Mouse (Mus musculus): ENCODE measurements around the gene Tap1. TPM values are rescaled to one million over a fixed set of nuclear protein-coding genes. Genes with fewer than 3 reads are reported as not detected.

Gene Tap1
- polyA plus RNA-seq, 1 experiment from 2014 or later, result 5.5 TPM

DNA sequence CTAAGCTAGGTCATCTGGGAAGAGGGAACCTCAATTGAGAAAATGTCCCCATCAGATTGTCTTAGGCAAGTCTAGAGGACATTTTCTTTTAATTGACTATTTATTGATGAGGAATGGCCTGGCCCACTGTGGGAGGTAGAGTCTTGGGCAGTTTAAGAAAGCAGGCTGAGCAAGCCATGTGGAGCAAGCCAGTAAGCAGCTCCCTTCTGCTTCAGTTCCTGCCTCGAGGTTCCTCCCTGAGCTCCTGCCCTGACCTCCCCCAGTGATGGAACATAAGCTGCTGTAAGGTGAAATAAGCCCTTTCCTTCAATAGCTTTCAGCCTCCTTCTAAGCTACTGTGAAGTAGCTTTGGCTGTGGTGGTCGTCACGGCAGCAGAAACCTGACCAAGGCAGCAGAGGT, 50.4 kb downstream of the Tap1 start:
- no peaks in the 10 kb centered on the region for H3K4me1 ChIP-seq (ENCODE audit: insufficient read depth, low read length)
- ATAC-seq (ENCODE audit: low FRiP score, low TSS enrichment), result no peak
- H3K36me3 ChIP-seq (ENCODE audit: insufficient read depth, low read length), result no peaks in the 10 kb centered on the region
- H3K4me2 ChIP-seq (replicated peaks; ENCODE audit: low read depth, low read length), result no peak overlapping the region
- no peak overlapping the region for H3K27ac ChIP-seq (ENCODE audit: low read length)
- WGBS, result 77% methylated on average over 3 of the region's 3 CpGs
- H3K9me3 ChIP-seq (ENCODE audit: low read length), result 0 out of 2 replicates have a peak, but pooled peaks cover 4% of the 10 kb centered on the region
- no peak overlapping the region for H3K4me3 ChIP-seq (ENCODE audit: low read length)
- no peaks in the 10 kb centered on the region for H3K27me3 ChIP-seq (ENCODE audit: insufficient read depth, low read length)
- no peak overlapping the region for H3K9ac ChIP-seq (replicated peaks; ENCODE audit: low read length)

GRCm38 (mm10) chr17:34238706-34239105, 51.4 kb downstream of the Tap1 start, which contains the start of gene H2-Ob:
H2-Ob (plus strand) TSS chr17:34238903.
- no peak within 1 kb of the TSS for H3K4me2 ChIP-seq (replicated peaks; ENCODE audit: low read depth, low read length)
- ATAC-seq (ENCODE audit: low FRiP score, low TSS enrichment), result no peak
- no peak within 1 kb of the TSS for H3K4me3 ChIP-seq (ENCODE audit: low read length)
- 62% methylated on average over 3 of the region's 3 CpGs for whole genome bisulfite sequencing
- no peaks in the 10 kb centered on the region for H3K27me3 ChIP-seq (ENCODE audit: insufficient read depth, low read length)
- H3K9me3 ChIP-seq (ENCODE audit: low read length), result 0 out of 2 replicates have a peak, but pooled peaks cover 4% of the 10 kb centered on the region
- no peaks in the 10 kb centered on the region for H3K4me1 ChIP-seq (ENCODE audit: insufficient read depth, low read length)
- no peak within 1 kb of the TSS for H3K9ac ChIP-seq (replicated peaks; ENCODE audit: low read length)
- H3K36me3 ChIP-seq (ENCODE audit: insufficient read depth, low read length), result no peaks in the 10 kb centered on the region
- peak within 1 kb of the TSS; percentile 35; the same call in 1 of the 2 replicates for H3K27ac ChIP-seq (ENCODE audit: low read length)

GRCm38 (mm10) chr17:34239601-34240041, 52.3 kb downstream of the Tap1 start:
- no peaks in the 10 kb centered on the region for H3K4me1 ChIP-seq (ENCODE audit: insufficient read depth, low read length)
- H3K27me3 ChIP-seq (ENCODE audit: insufficient read depth, low read length), result no peaks in the 10 kb centered on the region
- no peaks in the 10 kb centered on the region for H3K36me3 ChIP-seq (ENCODE audit: insufficient read depth, low read length)
- H3K9me3 ChIP-seq (ENCODE audit: low read length), result 0 out of 2 replicates have a peak, but pooled peaks cover 4% of the 10 kb centered on the region
- 48% methylated on average over 10 of the region's 10 CpGs for WGBS
- peak overlapping the region; percentile 35; the same call in 1 of the 2 replicates for H3K27ac ChIP-seq (ENCODE audit: low read length)
- no peak overlapping the region for H3K4me3 ChIP-seq (ENCODE audit: low read length)
- ATAC-seq (ENCODE audit: low FRiP score, low TSS enrichment), result no peak
- no peak overlapping the region for H3K9ac ChIP-seq (replicated peaks; ENCODE audit: low read length)
- no peak overlapping the region for H3K4me2 ChIP-seq (replicated peaks; ENCODE audit: low read depth, low read length)

DNA sequence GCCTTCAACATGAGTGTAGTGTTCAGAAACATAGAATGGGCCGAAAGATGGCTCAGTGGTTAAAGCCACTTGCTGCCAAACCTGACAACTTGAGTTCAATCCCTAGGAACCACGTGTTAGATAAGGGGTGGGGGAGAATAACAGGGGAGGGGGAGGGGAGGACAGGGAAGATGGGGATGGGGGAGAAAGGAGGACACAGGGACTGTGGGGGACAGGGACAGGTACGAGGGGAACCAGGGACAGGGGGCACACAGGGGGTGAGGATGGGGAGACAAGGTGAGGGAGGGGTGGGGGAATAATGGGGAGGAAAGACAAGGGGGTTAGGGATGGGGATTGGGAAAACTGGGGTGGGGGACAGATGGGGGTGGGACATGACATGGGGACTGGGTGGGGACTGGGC, 53.0 kb downstream of the Tap1 start:
- Histone ChIP-seq H3K9ac (replicated peaks; ENCODE audit: low read length) (no peak overlapping the region), H3K4me2 (replicated peaks; ENCODE audit: low read depth, low read length) (no peak overlapping the region), H3K27me3 (ENCODE audit: insufficient read depth, low read length) (no peaks in the 10 kb centered on the region), H3K27ac (ENCODE audit: low read length) (no peak overlapping the region), H3K9me3 (ENCODE audit: low read length) (0 out of 2 replicates have a peak, but pooled peaks cover 4% of the 10 kb centered on the region), H3K4me3 (ENCODE audit: low read length) (no peak overlapping the region), H3K4me1 (ENCODE audit: insufficient read depth, low read length) (no peaks in the 10 kb centered on the region), H3K36me3 (ENCODE audit: insufficient read depth, low read length) (no peaks in the 10 kb centered on the region)
- WGBS, result 66% methylated on average over 3 of the region's 3 CpGs
- no peak for ATAC-seq (ENCODE audit: low FRiP score, low TSS enrichment)

DNA sequence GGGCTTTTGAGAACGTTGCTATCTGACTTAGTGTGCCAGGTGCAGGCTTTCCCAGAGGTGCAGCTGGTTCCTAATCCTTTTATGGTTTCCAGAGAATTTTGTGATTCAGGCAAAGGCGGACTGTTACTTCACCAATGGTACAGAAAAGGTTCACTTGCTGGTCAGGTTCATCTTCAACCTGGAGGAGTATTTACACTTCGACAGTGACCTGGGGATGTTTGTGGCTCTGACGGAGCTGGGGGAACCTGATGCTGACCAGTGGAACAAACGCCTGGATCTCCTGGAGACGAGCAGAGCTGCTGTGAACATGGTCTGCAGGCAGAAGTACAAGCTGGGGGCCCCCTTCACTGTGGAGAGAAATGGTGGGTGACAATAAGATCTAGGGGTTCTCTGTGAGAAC, 53.6 kb downstream of the Tap1 start:
- Histone ChIP-seq H3K9ac (replicated peaks; ENCODE audit: low read length) (no peak overlapping the region), H3K27me3 (ENCODE audit: insufficient read depth, low read length) (no peaks in the 10 kb centered on the region), H3K4me1 (ENCODE audit: insufficient read depth, low read length) (no peaks in the 10 kb centered on the region), H3K4me2 (replicated peaks; ENCODE audit: low read depth, low read length) (no peak overlapping the region), H3K36me3 (ENCODE audit: insufficient read depth, low read length) (no peaks in the 10 kb centered on the region), H3K4me3 (ENCODE audit: low read length) (no peak overlapping the region), H3K27ac (ENCODE audit: low read length) (no peak overlapping the region), H3K9me3 (ENCODE audit: low read length) (0 out of 2 replicates have a peak, but pooled peaks cover 4% of the 10 kb centered on the region)
- ATAC-seq (ENCODE audit: low FRiP score, low TSS enrichment), result no peak
- 75% methylated on average over 6 of the region's 6 CpGs for WGBS

- Histone ChIP-seq H3K27ac (ENCODE audit: low read length) (no peak overlapping the region), H3K4me1 (ENCODE audit: insufficient read depth, low read length) (no peaks in the 10 kb centered on the region), H3K4me3 (ENCODE audit: low read length) (no peak overlapping the region), H3K9ac (replicated peaks; ENCODE audit: low read length) (no peak overlapping the region), H3K36me3 (ENCODE audit: insufficient read depth, low read length) (no peaks in the 10 kb centered on the region), H3K4me2 (replicated peaks; ENCODE audit: low read depth, low read length) (no peak overlapping the region), H3K9me3 (ENCODE audit: low read length) (0 out of 2 replicates have a peak, but pooled peaks cover 4% of the 10 kb centered on the region), H3K27me3 (ENCODE audit: insufficient read depth, low read length) (no peaks in the 10 kb centered on the region)
- no peak for ATAC-seq (ENCODE audit: low FRiP score, low TSS enrichment)
- WGBS, result 82% methylated on average over 4 of the region's 4 CpGs
Observed at GRCm38 (mm10) chr17:34244656-34245055, 57.3 kb downstream of the Tap1 start.

Other genes with a start within 250 kb of the Tap1 start
- gene Pfdn6, start 247.2 kb upstream of the Tap1 start, polyA plus RNA-seq (2015; fragmentation: Nextera tagmentation; extraction: Ambion mirVana), result 168 and 174 TPM in 2 replicates
- 32.7 and 37.7 TPM in 2 replicates for gene Wdr46, start 246.9 kb upstream of the Tap1 start, polyA plus RNA-seq (2015; fragmentation: Nextera tagmentation; extraction: Ambion mirVana)
- 6.2 and 6.9 TPM in 2 replicates for gene B3galt4, start 236.1 kb upstream of the Tap1 start, polyA plus RNA-seq (2015; fragmentation: Nextera tagmentation; extraction: Ambion mirVana)
- gene Vps52, start 231.7 kb upstream of the Tap1 start, polyA plus RNA-seq (2015; fragmentation: Nextera tagmentation; extraction: Ambion mirVana), result 51.9 and 54.7 TPM in 2 replicates
- 1,660 and 1,786 TPM in 2 replicates for gene Rps18, start 231.6 kb upstream of the Tap1 start, polyA plus RNA-seq (2015; fragmentation: Nextera tagmentation; extraction: Ambion mirVana)
- 31.5 and 32.7 TPM in 2 replicates for gene H2-K1, start 187.2 kb upstream of the Tap1 start, polyA plus RNA-seq (2015; fragmentation: Nextera tagmentation; extraction: Ambion mirVana)
- gene Ring1, start 162.9 kb upstream of the Tap1 start, polyA plus RNA-seq (2015; fragmentation: Nextera tagmentation; extraction: Ambion mirVana), result 14.7 and 18.7 TPM in 2 replicates
- gene H2-Ke6, start 159.5 kb upstream of the Tap1 start, polyA plus RNA-seq (2015; fragmentation: Nextera tagmentation; extraction: Ambion mirVana), result 52.9 and 54.0 TPM in 2 replicates
- gene Slc39a7, start 155.9 kb upstream of the Tap1 start, polyA plus RNA-seq (2015; fragmentation: Nextera tagmentation; extraction: Ambion mirVana), result 227 and 231 TPM in 2 replicates
- gene Rxrb, start 155.7 kb upstream of the Tap1 start, polyA plus RNA-seq (2015; fragmentation: Nextera tagmentation; extraction: Ambion mirVana), result 52.7 and 56.7 TPM in 2 replicates
- gene Col11a2, start 148.1 kb upstream of the Tap1 start, polyA plus RNA-seq (2015; fragmentation: Nextera tagmentation; extraction: Ambion mirVana), result 3.2 and 3.7 TPM in 2 replicates
- gene H2-Oa, start 95.2 kb upstream of the Tap1 start, polyA plus RNA-seq (2015; fragmentation: Nextera tagmentation; extraction: Ambion mirVana), result 0.52 and 0.82 TPM in 2 replicates
- gene H2-DMa, start 68.0 kb upstream of the Tap1 start, polyA plus RNA-seq (2015; fragmentation: Nextera tagmentation; extraction: Ambion mirVana), result 18.3 and 19.0 TPM in 2 replicates
- 117 and 134 TPM in 2 replicates for gene Brd2, start 64.9 kb upstream of the Tap1 start, polyA plus RNA-seq (2015; fragmentation: Nextera tagmentation; extraction: Ambion mirVana)
- gene H2-DMb2, start 44.2 kb upstream of the Tap1 start, polyA plus RNA-seq (2015; fragmentation: Nextera tagmentation; extraction: Ambion mirVana), result 24.5 and 30.3 TPM in 2 replicates
- gene H2-DMb1, start 34.5 kb upstream of the Tap1 start, polyA plus RNA-seq (2015; fragmentation: Nextera tagmentation; extraction: Ambion mirVana), result 7.2 and 8.6 TPM in 2 replicates
- gene Psmb9, start 211 bp downstream of the Tap1 start, polyA plus RNA-seq (2015; fragmentation: Nextera tagmentation; extraction: Ambion mirVana), result 2.0 and 2.4 TPM in 2 replicates
- gene Psmb8, start 10.2 kb downstream of the Tap1 start, polyA plus RNA-seq (2015; fragmentation: Nextera tagmentation; extraction: Ambion mirVana), result 6.4 and 7.2 TPM in 2 replicates
- gene Tap2, start 16.0 kb downstream of the Tap1 start, polyA plus RNA-seq (2015; fragmentation: Nextera tagmentation; extraction: Ambion mirVana), result 5.2 and 5.8 TPM in 2 replicates
- 0.14 and 0.27 TPM in 2 replicates for gene H2-Ob, start 51.4 kb downstream of the Tap1 start, polyA plus RNA-seq (2015; fragmentation: Nextera tagmentation; extraction: Ambion mirVana)
- gene H2-Ab1, start 70.1 kb downstream of the Tap1 start, polyA plus RNA-seq (2015; fragmentation: Nextera tagmentation; extraction: Ambion mirVana), result 31.6 and 37.9 TPM in 2 replicates
- 2.6 and 3.3 TPM in 2 replicates for gene H2-Aa, start 100.3 kb downstream of the Tap1 start, polyA plus RNA-seq (2015; fragmentation: Nextera tagmentation; extraction: Ambion mirVana)
- 7.8 and 8.4 TPM in 2 replicates for gene H2-Eb1, start 118.3 kb downstream of the Tap1 start, polyA plus RNA-seq (2015; fragmentation: Nextera tagmentation; extraction: Ambion mirVana)
- 0.04 TPM in 1 of 2 replicates, not detected in the other for gene H2-Eb2, start 138.1 kb downstream of the Tap1 start, polyA plus RNA-seq (2015; fragmentation: Nextera tagmentation; extraction: Ambion mirVana)
- not detected in 2 replicates for gene Btnl2, start 167.3 kb downstream of the Tap1 start, polyA plus RNA-seq (2015; fragmentation: Nextera tagmentation; extraction: Ambion mirVana)
- gene Btnl1, start 189.6 kb downstream of the Tap1 start, polyA plus RNA-seq (2015; fragmentation: Nextera tagmentation; extraction: Ambion mirVana), result not detected in 2 replicates
- 0.23 and 0.74 TPM in 2 replicates for gene BC051142, start 211.3 kb downstream of the Tap1 start, polyA plus RNA-seq (2015; fragmentation: Nextera tagmentation; extraction: Ambion mirVana)